Mouse (Mus musculus): ENCODE results near the gene Slk.

DNA sequence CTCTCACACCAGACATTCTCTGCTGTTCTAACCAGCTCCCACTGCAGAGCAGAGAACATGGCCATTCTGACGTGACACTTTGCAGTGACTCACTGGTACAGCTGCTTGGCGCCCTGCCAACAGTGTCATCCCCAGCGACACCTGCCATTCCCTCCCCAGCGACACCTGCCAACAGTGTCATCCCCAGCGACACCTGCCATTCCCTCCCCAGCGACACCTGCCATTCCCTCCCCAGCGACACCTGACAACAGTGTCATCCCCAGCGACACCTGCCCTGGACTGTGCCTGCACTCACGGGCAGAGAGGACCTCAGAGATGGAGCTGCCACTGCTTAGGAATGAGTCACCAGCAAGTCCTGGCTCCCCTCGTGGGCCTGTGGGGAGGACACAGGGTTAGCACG, 75.4 kb downstream of the Slk start:
- TF ChIP-seq MAX (IDR thresholded peaks at IDR 0.05; ENCODE audit: low read depth) (no peak), POLR2A (IDR thresholded peaks at IDR 0.05; ENCODE audit: insufficient read length, low read depth) (no peak), E2F4 (IDR thresholded peaks at IDR 0.05; ENCODE audit: insufficient read depth) (no peak), USF1 (IDR thresholded peaks at IDR 0.05; ENCODE audit: low read depth) (no peak), TCF12 (IDR thresholded peaks at IDR 0.05; ENCODE audit: insufficient read depth, poor library complexity, severe bottlenecking) (peak; percentile 73), CEBPB (IDR thresholded peaks at IDR 0.05; ENCODE audit: insufficient read depth, poor library complexity, severe bottlenecking) (no peak), MYOG (IDR thresholded peaks at IDR 0.05; ENCODE audit: control insufficient read depth in 1 of 3, insufficient read depth in 1 of 3, insufficient read length in 2 of 3, low read depth in 2 of 3) (peak; percentile 34 to 97 (median 97)), POLR2AphosphoS2 (IDR thresholded peaks at IDR 0.05; ENCODE audit: insufficient read length, low read depth) (no peak), TCF3 (IDR thresholded peaks at IDR 0.05; ENCODE audit: insufficient read length, low read depth) (peak; percentile 98), MYOD1 (IDR thresholded peaks at IDR 0.05; ENCODE audit: control insufficient read depth in 1 of 3, insufficient read length in 2 of 3, low read depth in 2 of 3) (peak; percentile 25 to 95 (median 92)), REST (IDR thresholded peaks at IDR 0.05; ENCODE audit: insufficient read depth, insufficient read length) (no peak), SRF (IDR thresholded peaks at IDR 0.05; ENCODE audit: control insufficient read depth, insufficient read length, low read depth) (no peak)
